Mouse (Mus musculus): ENCODE data around the gene Nfatc3. TPM values are rescaled to one million over a fixed set of nuclear protein-coding genes. Genes with fewer than 3 reads are reported as not detected.

Gene Nfatc3
- polyA plus RNA-seq, 1 experiment from 2014 or later = 3.4 TPM

GRCm38 (mm10) chr8:106135672-106136071 is 77.0 kb downstream of the Nfatc3 start:
- no peak overlapping the region; the same call in 1 of the 2 replicates for H3K27ac ChIP-seq
- H3K9me3 ChIP-seq (replicated peaks) = no peaks in the 10 kb centered on the region
- peaks cover 11% of the 10 kb centered on the region for H3K36me3 ChIP-seq
- WGBS = 13% methylated on average over 19 of the region's 19 CpGs
- peaks cover 27% of the 10 kb centered on the region for H3K4me1 ChIP-seq (replicated peaks)
- peak overlapping the region; percentile 100 for H3K4me2 ChIP-seq
- H3K9ac ChIP-seq = peak overlapping the region; percentile 45
- H3K27me3 ChIP-seq = peaks cover 36% of the 10 kb centered on the region
- peak overlapping the region; percentile 64 for H3K4me3 ChIP-seq
- ATAC-seq (replicated peaks; ENCODE audit: insufficient number of reproducible peaks, insufficient read depth, low FRiP score, low read depth) = no peak

- ATAC-seq (replicated peaks; ENCODE audit: insufficient number of reproducible peaks, insufficient read depth, low FRiP score, low read depth) = peak; percentile 51; the same call in 1 of the 2 replicates
- Histone ChIP-seq H3K4me1 (replicated peaks) (peaks cover 29% of the 10 kb centered on the region), H3K9ac (peak within 1 kb of the TSS; percentile 45), H3K27ac (peak within 1 kb of the TSS; percentile 49), H3K9me3 (replicated peaks) (no peaks in the 10 kb centered on the region), H3K36me3 (peaks cover 5% of the 10 kb centered on the region), H3K4me2 (peak within 1 kb of the TSS; percentile 100), H3K4me3 (peak within 1 kb of the TSS; percentile 64), H3K27me3 (peaks cover 36% of the 10 kb centered on the region)
- under 1% methylated on average over 86 of the region's 86 CpGs for WGBS
Observed at GRCm38 (mm10) chr8:106136156-106137130, 77.8 kb downstream of the Nfatc3 start, which contains the start of gene Esrp2. Gene Esrp2 (minus strand): TSS chr8:106136974.

- Histone ChIP-seq H3K9ac (peak overlapping the region; percentile 45), H3K4me1 (replicated peaks) (peaks cover 29% of the 10 kb centered on the region), H3K27ac (peak overlapping the region; percentile 49), H3K9me3 (replicated peaks) (no peaks in the 10 kb centered on the region), H3K27me3 (peaks cover 36% of the 10 kb centered on the region), H3K4me2 (peak overlapping the region; percentile 100), H3K4me3 (peak overlapping the region; percentile 64), H3K36me3 (peaks cover 2% of the 10 kb centered on the region; the same call in 1 of the 2 replicates)
- 3% methylated on average over 22 of the region's 22 CpGs for WGBS
- ATAC-seq (replicated peaks; ENCODE audit: insufficient number of reproducible peaks, insufficient read depth, low FRiP score, low read depth) = no peak
Observed at GRCm38 (mm10) chr8:106137218-106137905, 78.7 kb downstream of the Nfatc3 start.

- ATAC-seq (replicated peaks; ENCODE audit: insufficient number of reproducible peaks, insufficient read depth, low FRiP score, low read depth) = peak; percentile 38; the same call in 1 of the 2 replicates
- WGBS = 1% methylated on average over 24 of the region's 24 CpGs
Observed at GRCm38 (mm10) chr8:106137906-106138477, 79.4 kb downstream of the Nfatc3 start.

GRCm38 (mm10) chr8:106138616-106139015 is 80.0 kb downstream of the Nfatc3 start:
- no peak for ATAC-seq (replicated peaks; ENCODE audit: insufficient number of reproducible peaks, insufficient read depth, low FRiP score, low read depth)
- peak overlapping the region; percentile 45 for H3K9ac ChIP-seq
- H3K9me3 ChIP-seq (replicated peaks) = no peaks in the 10 kb centered on the region
- peak overlapping the region; percentile 100 for H3K4me2 ChIP-seq
- peaks cover 36% of the 10 kb centered on the region for H3K27me3 ChIP-seq
- peak overlapping the region; percentile 64 for H3K4me3 ChIP-seq
- 14% methylated on average over 7 of the region's 7 CpGs for WGBS
- H3K4me1 ChIP-seq (replicated peaks) = peaks cover 29% of the 10 kb centered on the region
- no peaks in the 10 kb centered on the region for H3K36me3 ChIP-seq
- peak overlapping the region; percentile 49; the same call in 1 of the 2 replicates for H3K27ac ChIP-seq

More at GRCm38 (mm10) chr8:106137906-106138477, 79.4 kb downstream of the Nfatc3 start:
- no peaks in the 10 kb centered on the region for H3K36me3 ChIP-seq
- H3K27ac ChIP-seq = peak overlapping the region; percentile 49
- H3K4me3 ChIP-seq = peak overlapping the region; percentile 64
- H3K9ac ChIP-seq = peak overlapping the region; percentile 45
- peaks cover 36% of the 10 kb centered on the region for H3K27me3 ChIP-seq
- H3K9me3 ChIP-seq (replicated peaks) = no peaks in the 10 kb centered on the region
- H3K4me2 ChIP-seq = peak overlapping the region; percentile 100
- H3K4me1 ChIP-seq (replicated peaks) = peaks cover 29% of the 10 kb centered on the region

- H3K4me2 ChIP-seq = no peak overlapping the region
- peaks cover 29% of the 10 kb centered on the region for H3K4me1 ChIP-seq (replicated peaks)
- no peak overlapping the region for H3K27ac ChIP-seq
- no peaks in the 10 kb centered on the region for H3K9me3 ChIP-seq (replicated peaks)
- H3K4me3 ChIP-seq = no peak overlapping the region
- peaks cover 23% of the 10 kb centered on the region for H3K27me3 ChIP-seq
- no peaks in the 10 kb centered on the region for H3K36me3 ChIP-seq
- 65% methylated on average over 5 of the region's 5 CpGs for WGBS
- no peak for ATAC-seq (replicated peaks; ENCODE audit: insufficient number of reproducible peaks, insufficient read depth, low FRiP score, low read depth)
- no peak overlapping the region for H3K9ac ChIP-seq
Observed at GRCm38 (mm10) chr8:106140191-106140590, 81.6 kb downstream of the Nfatc3 start.

GRCm38 (mm10) chr8:106140769-106141168 is 82.1 kb downstream of the Nfatc3 start:
- Histone ChIP-seq H3K4me2 (no peak overlapping the region), H3K36me3 (no peaks in the 10 kb centered on the region), H3K4me3 (no peak overlapping the region), H3K4me1 (replicated peaks) (peaks cover 26% of the 10 kb centered on the region), H3K9ac (no peak overlapping the region), H3K9me3 (replicated peaks) (no peaks in the 10 kb centered on the region), H3K27me3 (peaks cover 17% of the 10 kb centered on the region), H3K27ac (no peak overlapping the region)
- ATAC-seq (replicated peaks; ENCODE audit: insufficient number of reproducible peaks, insufficient read depth, low FRiP score, low read depth) = no peak
- 18% methylated on average over 13 of the region's 13 CpGs for WGBS

GRCm38 (mm10) chr8:106145331-106145730 is 86.7 kb downstream of the Nfatc3 start:
- peaks cover 5% of the 10 kb centered on the region; the same call in 1 of the 2 replicates for H3K4me1 ChIP-seq (replicated peaks)
- no peak overlapping the region for H3K4me3 ChIP-seq
- no peak overlapping the region for H3K9ac ChIP-seq
- no peaks in the 10 kb centered on the region for H3K9me3 ChIP-seq (replicated peaks)
- H3K27me3 ChIP-seq = no peaks in the 10 kb centered on the region
- no peaks in the 10 kb centered on the region for H3K36me3 ChIP-seq
- WGBS = 86% methylated on average over 2 of the region's 2 CpGs
- no peak overlapping the region for H3K4me2 ChIP-seq
- ATAC-seq (replicated peaks; ENCODE audit: insufficient number of reproducible peaks, insufficient read depth, low FRiP score, low read depth) = no peak
- H3K27ac ChIP-seq = no peak overlapping the region

GRCm38 (mm10) chr8:106146014-106146413 is 87.4 kb downstream of the Nfatc3 start:
- H3K36me3 ChIP-seq = no peaks in the 10 kb centered on the region

GRCm38 (mm10) chr8:106147868-106148565 is 89.4 kb downstream of the Nfatc3 start:
- no peaks in the 10 kb centered on the region for H3K36me3 ChIP-seq
- 81% methylated on average over 6 of the region's 6 CpGs for WGBS
- no peak overlapping the region for H3K4me2 ChIP-seq
- H3K9ac ChIP-seq = no peak overlapping the region
- no peak overlapping the region for H3K27ac ChIP-seq
- H3K27me3 ChIP-seq = no peaks in the 10 kb centered on the region
- H3K4me3 ChIP-seq = no peak overlapping the region
- H3K9me3 ChIP-seq (replicated peaks) = no peaks in the 10 kb centered on the region
- ATAC-seq (replicated peaks; ENCODE audit: insufficient number of reproducible peaks, insufficient read depth, low FRiP score, low read depth) = no peak
- peaks cover 20% of the 10 kb centered on the region for H3K4me1 ChIP-seq (replicated peaks)

More at GRCm38 (mm10) chr8:106146014-106146413, 87.4 kb downstream of the Nfatc3 start:
- H3K4me1 ChIP-seq (replicated peaks) = peaks cover 9% of the 10 kb centered on the region
- no peak overlapping the region for H3K27ac ChIP-seq
- no peaks in the 10 kb centered on the region for H3K27me3 ChIP-seq
- no peak for ATAC-seq (replicated peaks; ENCODE audit: insufficient number of reproducible peaks, insufficient read depth, low FRiP score, low read depth)
- H3K4me2 ChIP-seq = no peak overlapping the region
- no peaks in the 10 kb centered on the region for H3K9me3 ChIP-seq (replicated peaks)
- WGBS = 82% methylated on average over 4 of the region's 4 CpGs
- no peak overlapping the region for H3K4me3 ChIP-seq
- H3K9ac ChIP-seq = no peak overlapping the region

Measured in heart, embryonic 15.5 days (tissue).